Mouse (Mus musculus) central nervous system, embryonic 14 days (tissue): Measurements from ENCODE around the gene Olfr1199. TPM values are rescaled to one million over a fixed set of nuclear protein-coding genes. Genes with fewer than 3 reads are reported as not detected.

Source experiments
- polyA plus RNA-seq: library from polyadenylated mRNA; depleted of rRNA; stranded (reverse); fragments of >200 nt; gene quantifications from 2 replicates; pipeline ENCODE4 v1.2.3, GENCODE M21; 2012; rRNA removed

Gene Olfr1199
- polyA plus RNA-seq, result not detected in 2 replicates

DNA sequence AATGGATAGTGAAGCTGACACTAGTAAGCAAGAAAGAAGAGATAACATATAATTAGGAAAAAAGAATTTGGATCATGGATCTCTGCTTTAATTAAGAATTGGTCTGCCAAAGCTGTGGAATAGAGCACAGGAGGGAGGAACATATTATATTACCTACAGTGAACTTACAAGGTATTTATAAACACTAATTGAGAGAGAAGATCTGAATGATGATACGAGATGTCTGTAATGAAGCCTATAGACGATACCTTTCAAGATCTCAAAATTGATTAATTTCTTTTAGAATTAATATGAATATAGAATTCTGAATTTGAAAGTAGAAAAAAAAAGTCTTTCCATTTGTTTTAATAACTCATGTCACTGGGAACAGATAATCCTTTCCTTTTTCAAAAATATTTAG is at the start of gene Olfr1199:
Gene Olfr1199 (minus strand): TSS at position 101 of the 400 bp plus-strand sequence.

DNA sequence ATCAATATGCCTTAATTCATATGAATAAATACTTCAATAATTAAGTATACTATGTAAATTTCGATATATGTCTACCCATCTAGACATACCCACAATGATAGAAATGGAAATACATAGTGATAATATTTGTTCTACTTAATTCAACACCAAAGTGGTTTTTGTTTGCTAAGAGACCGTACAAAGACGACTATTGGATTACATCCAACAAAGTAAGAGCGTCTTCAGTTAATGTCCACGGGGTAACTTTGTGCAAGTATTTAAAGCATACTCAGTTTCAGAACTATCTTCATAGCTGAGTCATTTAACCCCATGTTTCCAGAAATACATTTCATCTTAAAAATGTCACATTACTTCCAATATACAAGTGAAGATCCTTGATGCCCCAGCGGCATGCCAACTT is 32.5 kb upstream of the Olfr1199 start, which contains the start of gene Olfr1201:
Gene Olfr1201 (plus strand): TSS at position 301 of the 400 bp plus-strand sequence.

GRCm38 (mm10) chr2:88770388-88770787 is 10.1 kb upstream of the Olfr1199 start, which contains the start of gene Olfr1200:
TSS of gene Olfr1200 (minus strand) at chr2:88770488.

GRCm38 (mm10) chr2:88751270-88751669 is 9.0 kb downstream of the Olfr1199 start, which contains the start of gene Olfr1198:
TSS of gene Olfr1198 (minus strand) at chr2:88751370.

DNA sequence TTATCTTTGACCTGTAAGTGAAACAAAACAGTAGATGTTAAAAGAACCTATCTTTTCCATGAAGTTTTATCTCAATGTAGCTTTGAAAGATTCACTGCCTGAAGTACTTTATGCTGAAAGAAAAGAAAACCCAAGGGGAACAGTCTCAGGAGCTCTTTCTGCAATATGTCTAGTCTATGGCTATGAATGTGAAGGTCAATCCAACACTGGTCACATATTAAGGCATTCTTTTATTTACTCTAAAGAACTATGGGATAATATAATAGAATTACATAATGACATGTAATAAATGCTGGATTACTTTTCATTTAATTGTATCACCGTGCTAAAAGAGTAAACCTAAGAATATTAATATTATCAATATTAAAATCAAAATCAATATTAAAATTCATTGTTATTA is 28.0 kb downstream of the Olfr1199 start, which contains the start of gene Olfr1197:
Gene Olfr1197 (minus strand): TSS at position 101 of the 400 bp plus-strand sequence.

GRCm38 (mm10) chr2:88704497-88704896 is 55.8 kb downstream of the Olfr1199 start, which contains the start of gene Olfr1196:
TSS of gene Olfr1196 (minus strand) at chr2:88704597.

Other genes starting within 250 kb of the Olfr1199 start
- gene Olfr1186, start 241.9 kb downstream of the Olfr1199 start, polyA plus RNA-seq, result not detected in 2 replicates
- gene Olfr1188, start 203.5 kb downstream of the Olfr1199 start, polyA plus RNA-seq, result not detected in 2 replicates
- gene Olfr1189, start 174.0 kb downstream of the Olfr1199 start, polyA plus RNA-seq, result not detected in 2 replicates
- gene Olfr1191-ps1, start 119.9 kb downstream of the Olfr1199 start, polyA plus RNA-seq, result not detected in 2 replicates
- gene Olfr1192-ps1, start 112.0 kb downstream of the Olfr1199 start, polyA plus RNA-seq, result not detected in 2 replicates
- gene Olfr1193, start 84.8 kb downstream of the Olfr1199 start, polyA plus RNA-seq, result not detected in 2 replicates
- not detected in 2 replicates for gene Olfr1195, start 71.3 kb downstream of the Olfr1199 start, polyA plus RNA-seq
- gene Olfr1196, start 55.9 kb downstream of the Olfr1199 start, polyA plus RNA-seq, result not detected in 2 replicates
- not detected in 2 replicates for gene Olfr1197, start 28.1 kb downstream of the Olfr1199 start, polyA plus RNA-seq
- gene Olfr1198, start 9.1 kb downstream of the Olfr1199 start, polyA plus RNA-seq, result not detected in 2 replicates
- gene Olfr1200, start 10.0 kb upstream of the Olfr1199 start, polyA plus RNA-seq, result not detected in 2 replicates
- gene Olfr1201, start 32.6 kb upstream of the Olfr1199 start, polyA plus RNA-seq, result not detected in 2 replicates
- gene Olfr1202, start 54.0 kb upstream of the Olfr1199 start, polyA plus RNA-seq, result not detected in 2 replicates
- not detected in 2 replicates for gene Olfr1205, start 69.3 kb upstream of the Olfr1199 start, polyA plus RNA-seq
- gene Olfr1204, start 88.8 kb upstream of the Olfr1199 start, polyA plus RNA-seq, result not detected in 2 replicates
- not detected in 2 replicates for gene Olfr1206, start 102.8 kb upstream of the Olfr1199 start, polyA plus RNA-seq
- gene Olfr1208, start 141.8 kb upstream of the Olfr1199 start, polyA plus RNA-seq, result not detected in 2 replicates
- gene Olfr1209, start 154.7 kb upstream of the Olfr1199 start, polyA plus RNA-seq, result not detected in 2 replicates
- gene Olfr1211, start 177.6 kb upstream of the Olfr1199 start, polyA plus RNA-seq, result not detected in 2 replicates
- gene Olfr1212, start 193.5 kb upstream of the Olfr1199 start, polyA plus RNA-seq, result not detected in 2 replicates
- not detected in 2 replicates for gene Gm13762, start 219.8 kb upstream of the Olfr1199 start, polyA plus RNA-seq
- gene Olfr1214, start 232.2 kb upstream of the Olfr1199 start, polyA plus RNA-seq, result not detected in 2 replicates
- gene Olfr1215, start 246.5 kb upstream of the Olfr1199 start, polyA plus RNA-seq, result not detected in 2 replicates